Mouse (Mus musculus): Measurements from ENCODE around the gene Tas2r138.
A peak's percentile ranks its signal among the peaks of the same experiment; 100 is the strongest.
"Not testable (repeated sequence)": the region's sequence is repeated elsewhere in the genome, so short reads cannot be mapped to it uniquely, and the experiment has no call there.

Gene Tas2r138

DNA sequence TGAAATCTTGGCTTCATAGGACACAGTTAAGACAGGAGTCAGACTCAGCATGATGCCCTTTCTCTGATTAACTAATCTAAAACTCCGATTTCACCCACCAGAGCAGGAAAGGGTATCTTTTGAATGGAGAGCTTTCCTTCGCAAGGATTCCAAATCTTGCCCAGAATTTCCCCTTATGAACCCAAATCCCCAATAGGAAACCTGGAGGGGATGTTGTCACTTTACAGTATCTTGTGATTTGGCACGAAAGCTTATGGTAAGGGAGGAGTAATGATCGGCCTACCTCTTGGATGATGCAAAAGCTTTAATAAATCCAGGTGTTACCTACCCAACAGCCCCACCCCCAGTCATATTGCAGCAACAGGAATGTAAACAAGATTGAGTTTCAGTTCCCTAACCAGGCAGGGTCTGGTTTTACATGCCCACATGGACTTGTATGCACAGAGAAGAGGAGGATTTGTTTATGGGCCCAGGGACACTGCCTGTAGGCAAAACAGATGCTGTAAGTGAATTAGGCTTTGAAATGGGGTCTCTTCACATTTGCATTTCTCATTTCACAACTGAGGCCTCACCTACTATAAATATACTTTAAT lies at the start of gene Tas2r138:
TSS of gene Tas2r138 (minus strand) at position 51 of the 593 bp plus-strand sequence.
- no peak for DNase-seq (ENCODE audit: low spot score)

DNA sequence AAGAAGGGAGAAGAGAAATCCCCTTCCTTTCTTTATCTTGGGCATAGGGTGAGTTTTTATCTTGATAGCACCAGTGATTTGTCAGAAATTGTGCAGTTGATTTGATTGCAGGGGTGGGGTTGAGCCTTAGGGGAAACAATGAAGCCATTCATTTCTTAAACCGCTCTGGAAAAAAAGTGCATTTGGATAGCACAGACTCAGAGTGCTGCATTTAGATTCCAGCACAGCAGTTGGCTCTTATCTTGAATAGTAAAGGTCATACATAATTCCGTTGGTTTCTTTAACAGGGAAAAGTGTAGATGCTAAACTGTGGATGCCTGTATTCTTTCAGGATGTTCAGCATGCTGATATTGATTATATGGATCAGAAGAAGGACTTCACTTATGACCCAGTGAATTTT lies 47.8 kb upstream of the Tas2r138 start:
- DNase-seq (ENCODE audit: low spot score): no peak

DNA sequence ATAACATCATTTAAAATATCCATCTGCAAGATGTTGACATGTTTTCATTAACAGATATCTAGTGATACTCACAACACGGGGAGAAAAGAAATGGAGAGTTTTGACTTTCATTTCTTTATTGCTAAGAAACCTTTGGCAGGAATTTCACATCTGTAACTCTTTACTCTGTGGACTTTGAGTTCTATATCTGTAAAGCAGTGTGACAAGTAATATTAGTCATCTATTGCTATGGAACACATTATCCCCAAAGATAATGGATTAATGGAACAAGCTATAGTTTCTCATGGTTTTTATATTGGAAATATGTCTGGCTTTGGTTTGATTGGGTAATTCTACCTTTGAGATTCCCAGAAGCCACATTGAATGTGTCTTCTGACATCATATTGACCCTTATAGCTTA lies 37.8 kb upstream of the Tas2r138 start:
- no peak for DNase-seq (ENCODE audit: low spot score)

DNA sequence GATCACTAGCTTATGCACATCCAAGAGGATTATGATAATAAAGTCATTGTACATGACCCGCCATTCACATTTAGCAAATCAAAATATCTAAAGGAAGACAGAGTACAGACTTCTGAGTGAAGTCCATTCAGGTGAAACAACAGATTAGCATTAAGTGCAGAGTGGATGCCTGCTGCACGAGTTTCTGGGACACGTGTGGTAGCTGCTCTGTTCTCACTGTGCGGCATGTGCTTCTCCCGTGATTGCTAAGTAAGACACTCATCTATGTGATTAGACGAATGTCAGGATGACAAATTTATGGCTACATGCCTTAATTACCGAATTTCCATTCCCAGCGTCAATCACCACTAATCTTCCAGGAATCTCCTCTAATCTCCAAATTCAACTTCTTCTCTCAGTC lies 32.6 kb upstream of the Tas2r138 start:
- DNase-seq (ENCODE audit: low spot score): no peak

DNA sequence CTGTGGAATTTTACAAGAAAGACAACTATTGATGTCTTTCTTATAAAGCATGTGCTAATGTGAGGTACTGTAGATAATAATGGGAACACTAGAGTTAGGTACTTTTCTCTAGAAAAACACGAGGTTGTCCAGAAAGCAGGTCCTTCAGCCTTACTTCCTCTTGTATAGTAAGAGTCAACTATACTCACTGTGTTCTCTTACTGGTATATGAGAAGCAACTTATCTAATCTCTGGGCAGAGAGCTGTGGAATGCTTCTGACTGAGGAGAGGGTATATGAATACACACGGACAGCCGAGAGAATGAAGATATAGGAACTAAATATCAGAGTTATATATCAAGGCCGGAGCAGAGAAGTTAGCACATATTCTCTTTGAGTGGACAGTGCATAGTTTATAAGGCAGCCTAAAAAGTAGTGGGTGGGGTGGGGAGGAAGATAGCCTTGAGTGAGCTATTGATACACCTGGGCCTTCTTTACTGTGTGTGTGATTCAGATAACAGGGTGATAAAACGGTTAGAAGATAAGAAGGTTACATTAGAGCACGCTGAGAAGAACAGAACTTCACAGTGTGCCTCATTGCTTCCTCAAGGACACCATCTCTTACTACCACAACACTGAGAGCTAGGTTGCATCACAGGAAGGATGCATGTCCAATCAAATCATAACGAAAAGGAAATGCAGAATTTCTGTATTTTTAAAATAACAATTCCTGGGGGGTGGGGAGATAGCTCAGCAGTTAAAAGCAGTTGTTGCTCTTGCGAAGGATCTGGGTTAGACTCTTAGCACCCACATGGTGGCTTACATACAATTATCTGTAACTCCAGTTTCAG lies 27.8 kb upstream of the Tas2r138 start:
- no peak for DNase-seq (ENCODE audit: low spot score)

DNA sequence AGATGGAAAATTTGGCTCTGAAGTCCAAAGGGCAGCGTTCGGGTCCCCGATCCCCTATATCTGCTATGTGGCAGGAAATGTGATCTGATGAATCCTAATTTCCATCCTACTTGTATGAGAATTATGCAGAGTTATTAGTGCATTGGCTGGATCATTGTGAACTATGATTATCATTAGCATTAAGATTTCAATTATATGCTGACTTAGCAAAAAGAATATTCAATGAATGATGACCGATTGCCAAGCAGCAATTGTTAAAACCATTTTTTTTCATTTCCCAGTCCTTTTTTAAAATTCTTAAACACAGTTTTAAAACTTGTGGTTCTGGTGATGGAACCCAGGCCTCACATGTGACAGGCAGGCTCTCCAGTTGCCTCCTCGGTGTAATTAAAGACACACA lies 24.6 kb upstream of the Tas2r138 start:
- DNase-seq (ENCODE audit: low spot score): no peak

DNA sequence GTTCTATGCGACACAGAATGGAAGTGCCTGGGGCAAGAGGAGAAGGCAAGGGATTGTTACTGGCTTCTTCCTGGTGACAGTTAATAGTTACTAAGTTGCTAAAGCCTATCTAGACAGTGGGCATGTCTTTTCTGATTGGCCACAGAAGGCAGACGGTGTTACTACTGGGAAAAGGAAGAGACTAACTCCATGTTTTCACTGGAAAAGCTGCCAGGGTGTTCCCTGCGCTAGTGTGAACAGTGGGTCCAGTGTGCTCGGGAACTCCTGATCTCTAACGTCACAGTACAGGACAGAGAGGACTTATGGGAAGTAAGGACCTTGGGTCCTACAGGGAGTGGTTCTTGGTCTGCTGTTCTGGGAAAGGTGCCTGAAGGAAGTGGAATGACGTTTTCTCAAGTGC lies 22.4 kb upstream of the Tas2r138 start:
- DNase-seq (ENCODE audit: low spot score): peak; percentile 6

DNA sequence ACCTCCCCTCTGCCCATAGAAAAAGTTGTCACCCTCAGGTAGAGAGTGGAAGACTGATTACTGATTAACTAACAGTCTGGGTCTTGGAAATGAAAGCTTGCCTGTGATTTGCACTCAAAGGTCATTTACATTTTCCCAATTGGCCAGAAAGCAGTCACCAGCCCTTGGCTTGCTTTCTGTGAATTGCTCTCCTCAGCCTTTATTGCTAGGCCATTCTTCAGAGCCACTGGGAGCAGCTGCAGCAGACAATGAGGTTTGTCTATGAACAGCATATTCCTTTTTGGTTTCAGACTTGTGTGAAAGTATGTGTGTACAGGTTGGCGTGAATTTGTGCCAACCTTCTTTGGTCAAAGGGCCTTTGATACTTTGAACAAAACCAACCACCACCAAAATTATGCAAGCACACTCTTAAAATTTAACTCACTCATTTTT lies 21.5 kb upstream of the Tas2r138 start:
- DNase-seq (ENCODE audit: low spot score): no peak

DNA sequence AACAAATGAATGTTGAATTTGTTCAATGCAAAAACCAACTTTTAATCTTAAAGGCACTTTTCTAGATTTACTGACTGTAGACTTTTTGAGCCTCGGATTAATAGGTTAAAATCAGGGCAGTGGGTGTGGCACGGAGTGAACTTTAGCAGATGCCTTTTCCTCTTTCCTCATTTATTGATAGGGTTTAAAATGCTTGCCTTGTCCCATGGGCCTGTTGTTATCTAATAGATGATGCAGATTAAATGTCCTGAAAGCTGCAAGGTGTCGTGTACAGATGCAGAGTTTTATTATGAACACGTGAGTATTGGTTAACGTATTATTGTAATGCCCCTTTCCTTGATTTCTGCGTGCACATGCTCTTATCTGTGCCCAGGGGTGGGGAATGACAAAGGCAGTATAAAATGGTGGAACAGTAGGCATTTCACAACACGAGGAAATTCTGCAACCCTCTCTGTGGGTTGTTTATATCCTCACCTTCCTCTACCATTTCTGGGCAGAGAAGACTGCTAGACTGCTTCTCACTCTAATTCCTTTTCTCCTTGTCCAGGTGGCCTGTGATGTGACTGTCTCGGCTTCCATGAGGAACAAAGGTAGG lies 15.4 kb upstream of the Tas2r138 start, which contains the start of gene Mgam:
TSS of gene Mgam (plus strand) at position 426 of the 595 bp plus-strand sequence.
- DNase-seq (ENCODE audit: low spot score): no peak

DNA sequence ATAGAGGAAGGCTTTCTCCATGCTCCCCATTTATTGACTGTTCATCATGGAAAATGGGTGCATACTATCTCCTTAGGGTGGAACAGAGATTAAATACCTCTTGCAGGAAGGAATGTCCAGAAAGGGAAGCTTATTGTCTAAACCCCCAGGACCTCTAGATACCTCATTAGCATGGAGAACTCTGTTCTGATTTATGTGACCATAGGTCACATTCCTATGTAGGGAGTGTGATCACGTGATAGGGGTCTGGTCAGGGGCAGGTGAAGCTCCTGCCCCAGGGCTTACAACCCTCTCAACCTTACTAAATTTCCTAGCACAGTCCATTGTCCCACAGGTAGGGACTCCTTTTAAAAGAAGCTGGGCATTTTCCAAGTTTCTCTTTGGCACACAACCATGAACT lies 13.0 kb upstream of the Tas2r138 start:
- DNase-seq (ENCODE audit: low spot score): no peak

DNA sequence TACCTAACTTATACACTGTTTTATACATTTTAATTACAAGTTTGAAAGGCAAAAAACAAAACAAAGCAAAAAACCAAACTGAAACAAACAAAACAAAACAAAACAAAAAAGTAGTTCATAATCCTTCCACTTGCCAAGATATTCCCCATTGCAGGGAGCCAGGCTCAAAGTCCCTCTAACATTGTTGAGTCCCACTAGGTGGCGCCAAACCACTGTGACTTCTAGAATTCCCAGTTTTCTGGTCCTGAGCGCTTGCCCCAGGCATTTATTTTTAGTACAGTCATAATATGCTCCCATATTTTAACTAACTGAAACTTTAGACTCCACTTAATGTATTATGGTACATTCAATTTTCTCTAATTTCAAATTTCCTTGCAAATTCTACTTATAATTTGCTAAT lies 4.9 kb upstream of the Tas2r138 start:
- peak; percentile 21 for DNase-seq (ENCODE audit: low spot score)

DNA sequence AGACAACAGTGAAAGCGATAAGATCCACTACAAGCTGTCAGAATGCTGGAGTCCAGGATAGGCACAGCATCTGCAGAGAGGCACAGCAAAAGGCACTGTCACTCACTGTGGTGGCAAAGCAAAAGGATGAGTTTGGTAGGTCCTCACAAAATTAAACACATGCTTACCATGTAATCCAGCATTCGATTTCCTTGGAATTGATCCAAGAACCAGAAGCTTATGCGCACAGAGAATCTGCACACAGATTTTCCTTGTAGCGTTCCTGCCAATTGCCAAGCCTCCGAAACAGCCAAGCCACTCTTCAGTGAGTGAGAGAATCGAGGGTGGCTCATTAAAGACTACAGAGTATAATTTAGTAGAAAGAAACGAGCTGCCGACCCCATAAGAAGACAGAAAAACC lies 2.9 kb downstream of the Tas2r138 start:
- no peak for DNase-seq (ENCODE audit: low spot score)

DNA sequence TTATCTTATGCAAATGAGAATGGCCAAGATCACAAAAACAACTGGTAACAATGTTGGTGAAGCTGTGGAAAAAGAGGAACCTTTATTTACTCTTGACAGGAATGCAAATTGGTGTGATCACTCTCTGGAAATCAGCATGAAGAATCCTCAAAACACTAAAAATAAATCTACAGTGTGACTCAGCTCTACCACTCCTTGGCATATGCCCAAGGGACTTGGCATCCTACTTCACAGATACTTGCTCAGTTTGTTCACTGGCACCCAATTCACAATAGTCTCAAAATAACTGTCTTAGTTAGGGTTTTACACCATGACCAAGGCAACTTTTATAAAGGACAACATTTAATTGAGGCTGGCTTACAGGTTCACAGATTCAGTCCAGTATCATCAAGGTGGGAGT lies 5.7 kb downstream of the Tas2r138 start:
- no peak for DNase-seq (ENCODE audit: low spot score)

DNA sequence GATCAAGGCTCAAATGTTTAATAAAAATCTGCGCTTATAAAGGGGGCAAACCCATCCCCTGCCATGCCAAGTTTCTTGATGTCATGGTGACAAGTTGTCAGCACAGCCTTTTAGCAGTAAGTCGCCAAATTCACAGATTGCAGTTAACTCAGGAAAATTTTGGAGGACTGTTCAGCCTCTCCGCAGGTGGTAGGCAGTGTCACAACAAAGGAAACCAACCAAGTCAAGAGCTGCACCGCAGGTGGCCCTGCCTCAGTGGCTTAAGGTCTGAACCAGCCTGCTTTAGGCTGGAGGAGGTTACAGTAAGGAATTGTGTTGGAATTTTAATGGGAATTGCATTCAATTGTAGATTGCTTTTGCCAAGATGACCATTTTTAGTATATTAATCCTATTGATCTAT lies 14.6 kb downstream of the Tas2r138 start:
- not testable (repeated sequence) for DNase-seq (ENCODE audit: low spot score)

DNA sequence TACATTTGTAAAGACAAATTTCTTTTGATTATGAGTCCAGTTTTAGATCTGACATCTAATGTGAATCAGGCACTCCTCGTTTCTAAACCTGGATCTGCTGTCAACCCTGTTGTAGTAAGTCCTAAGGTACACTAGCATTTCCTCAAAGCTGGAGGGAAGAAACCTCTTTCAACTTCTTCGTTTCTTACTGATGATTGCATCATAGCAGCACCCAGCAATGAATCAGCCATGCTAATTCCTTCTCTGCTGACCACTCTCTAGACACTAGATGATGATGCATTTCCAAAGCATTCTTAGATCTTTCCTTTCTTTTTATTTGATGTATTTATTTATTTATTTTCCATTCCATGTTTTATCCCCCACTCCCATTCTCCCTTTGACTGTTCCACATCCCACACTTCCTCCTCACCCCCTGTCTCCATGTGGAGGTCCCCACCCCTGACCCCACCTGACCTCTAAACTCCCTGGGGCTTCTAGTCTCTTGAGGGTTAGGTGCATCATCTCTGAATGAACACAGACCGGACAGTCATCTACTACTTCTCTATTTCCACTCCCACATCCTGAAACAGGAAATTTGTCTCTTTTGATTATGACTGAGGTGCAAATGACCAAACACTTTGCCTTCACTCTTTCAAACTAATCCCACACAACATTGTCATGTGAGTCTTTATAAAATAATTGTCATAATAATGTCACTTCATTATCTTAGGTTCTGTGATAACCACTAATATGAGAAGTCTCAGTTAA lies 18.1 kb downstream of the Tas2r138 start:
- DNase-seq (ENCODE audit: low spot score): no peak

DNA sequence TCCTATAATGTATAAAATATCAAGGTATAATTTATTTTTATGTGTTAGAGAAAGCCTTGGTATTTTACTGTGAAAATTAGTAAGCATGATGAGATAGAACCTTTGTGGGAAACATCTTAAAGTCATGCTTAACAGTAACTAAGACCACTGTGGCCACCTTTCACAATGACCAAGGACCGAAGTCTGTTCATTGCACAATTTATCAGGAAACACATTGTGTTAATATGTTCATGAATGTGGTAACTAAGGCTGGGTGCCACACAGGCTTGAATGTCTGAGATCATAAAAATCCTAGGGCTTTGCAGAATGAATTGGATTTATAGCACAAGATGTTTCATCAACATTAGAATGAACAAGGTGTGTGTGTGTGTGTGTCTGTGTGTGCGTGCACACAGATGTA lies 24.8 kb downstream of the Tas2r138 start:
- no peak for DNase-seq (ENCODE audit: low spot score)

DNA sequence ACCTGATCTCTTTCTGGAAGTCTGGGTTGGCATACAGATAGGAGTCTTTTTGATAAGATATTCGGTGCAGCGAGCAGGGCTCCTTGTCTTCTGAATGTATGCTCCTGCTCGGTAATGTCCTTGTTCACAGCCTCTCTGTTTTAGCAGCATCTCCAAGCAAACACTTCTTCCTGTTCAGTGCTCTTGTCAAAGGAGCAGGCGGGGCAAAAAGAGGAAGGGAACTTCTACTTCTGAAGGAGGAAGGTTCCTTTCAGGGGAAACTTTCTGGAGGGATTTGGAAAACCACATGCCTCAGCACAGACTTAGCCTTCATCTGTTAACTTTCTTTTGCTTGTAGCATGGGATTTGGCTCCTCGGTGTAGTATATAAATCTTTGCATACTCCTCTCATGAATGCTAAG lies 27.5 kb downstream of the Tas2r138 start, which contains the start of gene Clec5a:
TSS of gene Clec5a (minus strand) at position 177 of the 400 bp plus-strand sequence.
- DNase-seq (ENCODE audit: low spot score): no peak

DNA sequence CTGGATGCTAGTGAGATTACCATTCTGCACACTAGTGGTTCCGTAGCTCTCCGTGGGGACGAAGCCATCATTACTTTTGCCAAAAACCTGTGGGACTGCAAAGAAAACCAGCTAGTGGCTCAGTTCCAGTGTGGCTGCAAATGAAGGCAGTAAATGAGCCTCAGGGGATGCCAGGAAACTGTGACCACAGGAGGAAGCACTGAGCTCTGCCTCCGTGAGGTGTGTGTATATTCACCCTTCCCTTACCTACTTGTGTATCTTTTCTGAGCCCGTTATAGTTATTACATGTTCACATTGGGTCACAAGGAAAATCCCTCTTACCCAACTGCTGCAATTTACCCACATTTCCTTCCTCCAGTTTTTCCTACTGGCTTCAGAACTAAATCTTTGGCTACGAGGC lies 28.8 kb downstream of the Tas2r138 start:
- no peak for DNase-seq (ENCODE audit: low spot score)

DNA sequence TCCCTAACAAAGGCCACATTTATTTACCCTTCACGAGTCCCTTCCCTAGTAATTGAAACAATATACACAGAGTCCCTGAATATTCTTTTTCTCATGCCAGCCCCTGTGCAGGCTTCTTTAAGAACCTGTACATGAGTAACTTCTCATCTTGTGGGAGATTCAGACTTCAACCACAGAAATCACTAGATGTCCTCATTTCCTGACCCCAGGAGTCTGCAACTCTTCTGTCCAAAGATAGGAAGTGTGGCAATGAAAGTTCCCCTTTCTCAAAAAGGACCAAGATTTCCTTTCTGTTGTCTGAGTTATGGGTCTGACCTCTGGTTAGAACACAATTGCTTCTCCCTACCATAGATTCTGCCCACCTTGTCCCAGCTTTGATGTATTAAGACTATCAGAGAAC lies 36.8 kb downstream of the Tas2r138 start:
- no peak for DNase-seq (ENCODE audit: low spot score)

DNA sequence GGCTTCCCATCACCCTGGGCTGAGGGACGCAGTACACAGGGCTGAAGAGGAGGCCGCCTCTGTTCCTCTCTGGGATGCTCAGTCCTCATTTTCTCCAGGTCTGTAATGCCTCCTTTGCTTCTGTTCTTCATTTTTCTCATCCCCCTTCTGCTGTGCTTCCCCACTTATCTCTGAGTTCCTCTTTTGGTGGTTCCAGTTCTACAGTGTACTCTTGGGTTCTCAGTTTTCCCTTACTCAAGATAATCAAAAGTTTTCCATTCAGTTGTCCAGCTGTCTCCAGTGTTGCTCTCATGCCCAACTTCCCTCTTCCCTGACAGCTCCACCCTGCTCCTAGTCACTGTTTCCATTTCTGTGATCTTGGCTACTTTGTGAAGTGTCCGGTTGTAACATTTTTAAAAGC lies 39.5 kb downstream of the Tas2r138 start:
- no peak for DNase-seq (ENCODE audit: low spot score)

DNA sequence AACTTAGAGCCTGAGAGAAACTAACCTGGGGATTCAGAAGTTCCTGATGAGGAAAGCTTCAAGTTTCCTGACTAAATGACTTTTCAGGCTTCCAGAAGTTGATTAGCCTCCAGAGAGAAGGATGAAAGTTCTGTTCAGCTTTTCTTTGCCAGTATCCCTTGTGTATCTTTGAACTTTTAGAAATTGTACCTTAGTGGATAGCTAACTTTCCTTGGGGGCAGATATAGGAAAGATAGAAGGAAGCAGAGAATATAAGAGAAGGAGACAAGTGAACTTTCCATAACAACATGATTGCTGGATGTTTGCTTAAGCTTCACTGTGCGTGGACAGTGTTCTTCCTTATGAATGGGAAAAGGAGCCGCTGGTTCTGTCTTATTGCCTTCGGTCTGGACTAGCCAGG lies 43.9 kb downstream of the Tas2r138 start, which contains the start of gene Olfr460:
TSS of gene Olfr460 (plus strand) at position 301 of the 400 bp plus-strand sequence.
- DNase-seq (ENCODE audit: low spot score): no peak

All from testis, postnatal 14 days (tissue).